8 mouse cellular contexts compared by ENCODE assay signal in the genomic region with DNA sequence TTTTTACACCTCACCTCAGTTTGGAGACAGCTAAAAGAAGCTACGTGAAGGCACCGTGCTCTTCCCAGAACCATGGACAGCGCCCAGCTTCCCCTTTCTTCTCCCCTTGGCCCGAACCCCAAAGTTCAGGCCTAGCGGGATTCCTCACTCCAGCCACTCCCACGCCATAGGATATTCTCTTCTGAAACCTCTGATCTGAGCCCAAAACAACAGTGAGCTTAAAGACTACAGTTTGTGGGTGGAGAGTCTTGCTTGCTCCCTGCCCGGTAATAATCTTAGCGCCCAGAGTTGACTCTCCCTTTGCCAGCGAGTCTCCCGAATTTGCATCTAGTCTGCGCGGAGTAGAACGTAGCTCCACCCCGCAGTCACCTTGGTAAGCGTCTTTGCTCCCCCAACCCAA. TPM values are rescaled to one million over a fixed set of nuclear protein-coding genes. Genes with fewer than 3 reads are reported as not detected.
A peak's percentile ranks its signal among the peaks of the same experiment; 100 is the strongest.
DNase-seq lines count a peak whose midpoint lies in the region; ATAC-seq lines count a peak whose summit lies in the region.

No protein-coding gene starts in this region.

- H3K27ac ChIP-seq in hindbrain, embryonic 11.5 days (ENCODE audit: low read depth, low read length) = no peak overlapping the region
- no peak overlapping the region for H3K27ac ChIP-seq in neural tube, embryonic 12.5 days

- 0 out of 2 replicates have a peak overlapping the region, but pooled peaks have one; percentile 38 for H3K9ac ChIP-seq in hindbrain, embryonic 11.5 days (ENCODE audit: low read depth, low read length)
- H3K9ac ChIP-seq in neural tube, embryonic 12.5 days = no peak overlapping the region

- WGBS in hindbrain, embryonic 11.5 days = 1% methylated on average over 15 of the region's 15 CpGs
- WGBS in neural tube, embryonic 12.5 days = 5% methylated on average over 15 of the region's 15 CpGs

- 0 out of 2 replicates have a peak overlapping the region, but pooled peaks have one; percentile 8 for H3K4me3 ChIP-seq in hindbrain, embryonic 11.5 days (ENCODE audit: low read depth, low read length)
- no peak overlapping the region for H3K4me3 ChIP-seq in neural tube, embryonic 12.5 days

- H3K4me1 ChIP-seq in hindbrain, embryonic 11.5 days (replicated peaks; ENCODE audit: control insufficient read depth, insufficient read depth, low read length) = no peaks in the 10 kb centered on the region
- H3K4me1 ChIP-seq in neural tube, embryonic 12.5 days = peaks cover 5% of the 10 kb centered on the region; the same call in 1 of the 2 replicates

- no peaks in the 10 kb centered on the region for H3K36me3 ChIP-seq in hindbrain, embryonic 11.5 days (ENCODE audit: control insufficient read depth, insufficient read depth, low read length)
- H3K36me3 ChIP-seq in neural tube, embryonic 12.5 days = no peaks in the 10 kb centered on the region

- no peaks in the 10 kb centered on the region for H3K9me3 ChIP-seq in hindbrain, embryonic 11.5 days (ENCODE audit: control insufficient read depth, low read length)
- H3K9me3 ChIP-seq in neural tube, embryonic 12.5 days = no peaks in the 10 kb centered on the region

- peaks cover 14% of the 10 kb centered on the region; the same call in 1 of the 2 replicates for H3K27me3 ChIP-seq in hindbrain, embryonic 11.5 days (ENCODE audit: control insufficient read depth, insufficient read depth, low read length)
- peaks cover 47% of the 10 kb centered on the region for H3K27me3 ChIP-seq in neural tube, embryonic 12.5 days (replicated peaks)

- peak; percentile 39 for ATAC-seq in frontal cortex, adult (ENCODE audit: low TSS enrichment)
- peak; percentile 43 for ATAC-seq in hindbrain, embryonic 11.5 days (ENCODE audit: low FRiP score)
- ATAC-seq in neural tube, embryonic 12.5 days (ENCODE audit: low FRiP score, low read depth) = no peak

- H3K4me2 ChIP-seq in hindbrain, embryonic 11.5 days (replicated peaks; ENCODE audit: low read depth, low read length) = peak overlapping the region; percentile 41
- H3K4me2 ChIP-seq in neural tube, embryonic 12.5 days (replicated peaks) = peak overlapping the region; percentile 37

- no peak for DNase-seq in frontal cortex, adult 2 months (ENCODE audit: extremely low spot score in 1 of 2, low spot score in 1 of 2)
- peak; percentile 35 for DNase-seq in urinary bladder, postnatal 25 days (ENCODE audit: low spot score)
- no peak for DNase-seq in urinary bladder, postnatal 10 days (ENCODE audit: low spot score)
- peak; percentile 62 for DNase-seq in hindbrain, embryonic 11.5 days (ENCODE audit: low spot score)
- DNase-seq in thymus, postnatal 10 days (ENCODE audit: low spot score in 2 of 2) = no peak
- DNase-seq in cerebellum, adult 18-20 months = no peak

RNA-seq across cellular contexts. Expression of gene Nr2f1, which starts 28.2 kb away (rescaled TPM):
- 115 and 123 TPM in 2 replicates for polyA plus RNA-seq in frontal cortex, adult 2 months (2012; rRNA removed)
- polyA plus RNA-seq in hindbrain, embryonic 11.5 days (2014; fragmentation: Nextera tagmentation; extraction: Ambion mirVana) = 82.8 and 97.2 TPM in 2 replicates
- polyA plus RNA-seq in neural tube, embryonic 12.5 days (2016; fragmentation: Nextera tagmentation; extraction: Ambion mirVana) = 48.4 and 56.4 TPM in 2 replicates

Comparison
In these comparisons a context has a peak if more than half of its experiments do, and no peak if none do; other contexts are left out.
1. DNase-seq: peak in urinary bladder, postnatal 25 days (single experiment) and hindbrain, embryonic 11.5 days (single experiment); none in frontal cortex, adult 2 months (0 of 2), urinary bladder, postnatal 10 days (single experiment), thymus, postnatal 10 days (0 of 2) and cerebellum, adult 18-20 months (0 of 2).